Mouse (Mus musculus) limb, embryonic 11.5 days (tissue): ENCODE results near the gene Dlg4. TPM values are rescaled to one million over a fixed set of nuclear protein-coding genes. Genes with fewer than 3 reads are reported as not detected.

ENCODE experiments used
- ATAC-seq: fragments of 200-750 bp; cut with Nextera tagmentation; 2 replicates; pipeline ENCODE4 v1.8.0; 2017; ENCODE audit warnings: low read depth; ENCODE audit not compliant: insufficient number of reproducible peaks, low FRiP score, low TSS enrichment
- DNase-seq: peaks from one replicate; pipeline ENCODE4 v3.0.0-alpha.2; 2015; ENCODE audit warnings: low spot score
- H3K27ac ChIP-seq: fragments of 300-500 bp; sonication (generic); replicated peaks from 2 replicates; pipeline ENCODE4 v1.5.1; 2014; ENCODE audit warnings: low read depth, mild to moderate bottlenecking, low read length
- H3K27me3 ChIP-seq: fragments of 300-500 bp; sonication (generic); 2 replicates; pipeline ENCODE4 v1.6.1; 2014; ENCODE audit warnings: mild to moderate bottlenecking, low read length, mixed read lengths; ENCODE audit not compliant: control insufficient read depth, insufficient read depth
- H3K36me3 ChIP-seq: fragments of 300-500 bp; sonication (generic); 2 replicates; pipeline ENCODE4 v1.6.1; 2014; ENCODE audit warnings: mild to moderate bottlenecking, low read length, moderate library complexity, mixed read lengths; ENCODE audit not compliant: control insufficient read depth, insufficient read depth
- H3K4me1 ChIP-seq: fragments of 300-500 bp; sonication (generic); 2 replicates; pipeline ENCODE4 v1.6.1; 2014; ENCODE audit warnings: low read length, mixed read lengths; ENCODE audit not compliant: control insufficient read depth, insufficient read depth
- H3K4me2 ChIP-seq: fragments of 300-500 bp; sonication (generic); 2 replicates; pipeline ENCODE4 v1.6.1; 2014; ENCODE audit warnings: low read depth, mild to moderate bottlenecking, moderate library complexity; ENCODE audit not compliant: severe bottlenecking
- H3K4me3 ChIP-seq: fragments of 300-500 bp; sonication (generic); 2 replicates; pipeline ENCODE4 v1.5.1; 2014; ENCODE audit warnings: low read depth, low read length
- H3K9ac ChIP-seq: fragments of 300-500 bp; sonication (generic); 2 replicates; pipeline ENCODE4 v1.6.1; 2014; ENCODE audit warnings: mild to moderate bottlenecking, low read length
- H3K9me3 ChIP-seq: fragments of 300-500 bp; sonication (generic); 2 replicates; pipeline ENCODE4 v1.6.1; 2016; ENCODE audit warnings: low read length; ENCODE audit not compliant: control insufficient read depth
- WGBS: fragments of 180-500 bp; shearing (Covaris S2); extraction: QIAGEN DNeasy Blood & Tissue Kit; methylation state at CpG from one replicate; pipeline ENCODE4 v1.1.7; 2014; 5-methylcytosine and 5-hydroxymethylcytosine counted together
- polyA plus RNA-seq: library from polyadenylated mRNA; unstranded; fragments of >200 nt; fragmentation: Nextera tagmentation; extraction: Ambion mirVana; gene quantifications from 2 replicates; pipeline ENCODE4 v1.2.1, GENCODE M21; 2014

The Dlg4 gene
- polyA plus RNA-seq, 1 experiment from 2014 or later, result 10.8 TPM

DNA sequence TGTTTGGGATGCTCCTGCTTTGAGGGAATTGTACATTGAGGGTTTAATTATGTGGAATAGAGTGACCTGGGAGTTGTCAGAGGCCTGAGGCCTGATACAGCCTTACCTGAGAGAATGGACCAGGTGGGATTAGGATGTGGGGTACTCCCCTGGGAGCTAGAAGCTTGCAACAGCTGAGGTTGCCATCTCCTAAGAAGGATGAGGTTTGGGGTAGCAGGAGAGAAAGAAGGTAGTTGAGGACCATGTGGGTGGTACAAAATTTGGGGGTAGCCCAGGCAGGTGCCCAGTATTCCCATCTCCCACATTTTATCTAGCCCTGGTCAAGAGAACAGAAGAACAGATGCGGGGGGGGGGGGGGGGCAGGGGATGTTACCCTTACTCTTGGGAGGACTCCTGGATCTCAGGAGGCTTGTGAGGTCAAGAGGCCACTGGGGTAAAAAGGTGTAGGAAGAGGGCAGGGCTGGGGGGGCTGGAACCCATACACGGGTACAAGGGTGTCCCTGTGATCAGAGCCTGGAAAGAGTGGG, 2.8 kb downstream of the Dlg4 start:
- WGBS, result 17% methylated on average over 2 of the region's 2 CpGs
- no peak for DNase-seq
- Histone ChIP-seq H3K9me3 (no peaks in the 10 kb centered on the region), H3K27me3 (no peaks in the 10 kb centered on the region), H3K4me1 (peaks cover 48% of the 10 kb centered on the region), H3K27ac (peak overlapping the region; percentile 77), H3K9ac (no peak overlapping the region), H3K4me3 (peak overlapping the region; percentile 47), H3K4me2 (peak overlapping the region; percentile 59), H3K36me3 (no peaks in the 10 kb centered on the region)
- ATAC-seq, result no peak

DNA sequence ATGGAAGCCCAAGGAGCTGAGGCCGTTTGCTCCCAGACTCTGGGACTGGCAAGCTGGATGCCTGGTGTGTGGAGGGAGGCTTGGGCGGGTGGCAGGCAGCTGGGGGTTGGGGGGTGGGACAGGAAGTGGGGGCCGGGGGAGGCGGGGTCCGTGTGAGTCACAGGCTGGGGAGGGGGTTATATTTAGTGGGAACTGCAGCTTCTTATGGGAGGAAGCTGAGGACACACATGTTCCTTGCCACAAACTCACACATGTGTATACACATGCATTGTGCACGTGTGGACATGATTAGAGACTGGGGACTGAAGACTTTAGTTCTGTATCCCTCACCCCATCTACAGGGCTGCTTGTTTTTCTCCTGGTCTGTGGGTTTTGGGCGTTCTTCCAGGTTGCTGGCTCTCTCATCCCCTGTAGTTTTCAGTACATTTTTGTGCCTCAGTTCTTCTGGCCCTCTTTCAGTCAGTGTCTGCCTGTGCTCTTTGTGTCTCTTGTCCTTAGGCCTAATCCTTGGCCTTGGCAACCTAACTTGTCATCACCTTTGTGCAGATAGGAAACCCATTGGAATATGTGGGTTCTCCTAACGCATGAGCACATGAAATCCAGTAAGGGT, 3.4 kb downstream of the Dlg4 start:
- Histone ChIP-seq H3K27me3 (no peaks in the 10 kb centered on the region), H3K9ac (no peak overlapping the region; the same call in 1 of the 2 replicates), H3K4me3 (peak overlapping the region; percentile 47), H3K27ac (peak overlapping the region; percentile 77), H3K4me1 (peaks cover 45% of the 10 kb centered on the region), H3K36me3 (no peaks in the 10 kb centered on the region), H3K9me3 (no peaks in the 10 kb centered on the region), H3K4me2 (peak overlapping the region; percentile 59)
- DNase-seq (no peak), ATAC-seq (no peak)
- WGBS, result 15% methylated on average over 8 of the region's 8 CpGs

DNA sequence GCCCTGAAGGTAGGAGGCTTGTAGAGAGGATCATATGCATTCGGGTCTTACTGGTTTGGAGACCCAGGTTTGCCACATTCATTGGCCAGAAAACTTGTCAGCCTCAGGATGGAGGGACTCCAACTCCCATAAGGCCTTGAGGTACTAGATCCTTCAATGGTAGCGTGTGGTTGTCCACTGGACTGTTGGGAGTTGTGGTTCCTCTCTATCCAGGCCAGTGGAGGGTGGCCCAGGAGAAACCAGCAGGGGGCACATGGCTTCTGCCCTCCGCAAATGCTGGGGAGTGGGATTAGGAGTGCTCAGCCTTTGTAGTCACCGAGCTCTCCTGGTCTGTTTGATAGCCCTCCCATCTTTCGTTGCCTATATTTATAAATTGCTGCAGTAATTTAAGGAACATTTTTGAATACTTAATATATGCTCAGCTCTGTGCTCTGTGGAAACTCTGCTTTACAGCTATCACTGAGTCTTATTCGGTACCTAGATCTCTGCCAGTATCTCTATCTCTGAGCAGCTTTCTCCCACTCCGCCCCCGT, 4.1 kb downstream of the Dlg4 start:
- Histone ChIP-seq H3K9ac (peak overlapping the region; percentile 19; the same call in 1 of the 2 replicates), H3K4me1 (peaks cover 50% of the 10 kb centered on the region), H3K36me3 (no peaks in the 10 kb centered on the region), H3K27me3 (no peaks in the 10 kb centered on the region), H3K4me2 (peak overlapping the region; percentile 59), H3K9me3 (no peaks in the 10 kb centered on the region), H3K27ac (0 out of 2 replicates have a peak overlapping the region, but pooled peaks have one; percentile 30), H3K4me3 (peak overlapping the region; percentile 47)
- WGBS, result 0% methylated on average over 8 of the region's 8 CpGs
- DNase-seq (peak; percentile 81), ATAC-seq (peak; percentile 82)

DNA sequence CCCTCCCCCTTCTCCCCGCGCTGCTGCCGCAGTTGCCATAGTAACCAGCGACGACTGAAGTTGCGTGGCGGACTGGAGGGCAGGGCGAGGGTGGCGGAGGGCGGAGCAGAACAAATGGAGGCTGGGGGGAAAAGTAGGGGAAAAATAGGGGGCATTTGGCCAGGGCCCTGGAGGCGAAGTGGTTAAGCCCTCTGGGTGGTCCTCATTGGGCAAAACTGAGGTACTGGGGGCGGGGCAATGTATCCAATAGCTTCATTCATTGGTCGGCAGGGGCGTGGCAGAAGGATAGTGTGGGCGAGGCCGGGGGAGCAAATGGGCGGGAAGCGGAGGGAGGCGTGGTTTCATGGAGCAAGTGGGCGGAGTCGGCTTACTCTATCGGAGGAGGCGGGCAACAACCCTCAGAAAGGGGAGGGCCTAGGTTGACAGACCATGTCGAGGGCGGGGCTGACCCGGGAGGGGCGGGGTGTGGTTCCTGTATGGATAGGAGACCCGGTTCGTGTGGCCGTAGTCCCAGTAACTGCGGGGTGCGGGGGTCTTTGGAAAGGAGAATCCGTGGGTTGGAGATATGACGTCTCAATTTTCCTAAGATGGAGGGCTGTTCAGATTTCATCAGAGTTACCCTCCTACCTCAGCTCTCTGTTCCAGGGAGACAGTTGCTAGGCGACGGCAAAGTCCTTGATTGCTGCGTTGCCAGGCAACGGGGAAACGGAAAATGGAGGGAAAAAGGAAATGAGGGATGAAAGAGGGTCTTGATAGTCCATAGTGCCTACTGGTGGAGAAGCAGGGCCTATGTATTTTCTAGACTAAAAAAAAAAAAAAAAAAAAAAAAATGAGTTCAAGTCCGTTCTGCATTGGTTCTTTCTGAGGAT, 4.8 kb downstream of the Dlg4 start:
- Histone ChIP-seq H3K4me3 (peak overlapping the region; percentile 47), H3K27ac (0 out of 2 replicates have a peak overlapping the region, but pooled peaks have one; percentile 30), H3K4me1 (peaks cover 57% of the 10 kb centered on the region), H3K4me2 (peak overlapping the region; percentile 59), H3K9ac (no peak overlapping the region; the same call in 1 of the 2 replicates), H3K27me3 (no peaks in the 10 kb centered on the region), H3K9me3 (no peaks in the 10 kb centered on the region), H3K36me3 (no peaks in the 10 kb centered on the region)
- DNase-seq (peak; percentile 99), ATAC-seq (peak; percentile 67)
- 2% methylated on average over 40 of the region's 40 CpGs for WGBS

DNA sequence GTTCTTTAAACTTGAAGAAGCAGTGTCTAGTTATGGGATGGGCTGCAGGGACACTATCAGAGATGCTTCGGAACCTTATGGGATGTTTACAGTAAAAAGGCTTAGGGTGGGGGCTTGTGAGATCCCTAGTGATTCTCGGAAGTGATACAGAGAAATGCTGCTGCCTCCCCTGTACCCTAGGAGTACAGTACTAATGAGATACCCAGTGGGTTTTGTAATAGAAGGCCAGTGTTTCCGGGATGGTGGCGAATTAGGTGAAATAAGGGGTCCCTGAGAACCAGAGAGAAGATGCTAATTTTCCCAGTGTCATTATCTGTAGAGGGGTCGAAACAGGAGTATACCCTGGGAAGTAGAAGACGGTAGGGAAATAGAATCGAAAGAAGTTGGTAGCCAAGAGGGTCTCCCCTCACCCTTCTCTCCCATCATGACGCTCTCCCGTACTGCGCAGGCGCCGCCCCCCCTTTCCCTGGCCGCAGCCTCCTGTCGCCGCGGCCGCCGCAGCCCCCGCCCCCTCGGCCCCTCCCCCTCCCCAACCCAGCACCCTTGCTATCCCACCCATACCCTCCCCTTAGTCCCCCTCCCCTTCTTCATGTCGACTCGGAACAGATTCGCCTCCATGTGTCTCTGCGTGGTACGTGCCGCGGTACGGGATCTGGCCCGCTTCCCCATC, 6.9 kb downstream of the Dlg4 start:
- Histone ChIP-seq H3K9ac (peak overlapping the region; percentile 13), H3K27me3 (no peaks in the 10 kb centered on the region), H3K36me3 (no peaks in the 10 kb centered on the region), H3K27ac (no peak overlapping the region), H3K9me3 (no peaks in the 10 kb centered on the region), H3K4me1 (peaks cover 62% of the 10 kb centered on the region), H3K4me2 (peak overlapping the region; percentile 55), H3K4me3 (peak overlapping the region; percentile 32)
- ATAC-seq (no peak), DNase-seq (peak; percentile 70)
- 8% methylated on average over 19 of the region's 29 CpGs for WGBS

DNA sequence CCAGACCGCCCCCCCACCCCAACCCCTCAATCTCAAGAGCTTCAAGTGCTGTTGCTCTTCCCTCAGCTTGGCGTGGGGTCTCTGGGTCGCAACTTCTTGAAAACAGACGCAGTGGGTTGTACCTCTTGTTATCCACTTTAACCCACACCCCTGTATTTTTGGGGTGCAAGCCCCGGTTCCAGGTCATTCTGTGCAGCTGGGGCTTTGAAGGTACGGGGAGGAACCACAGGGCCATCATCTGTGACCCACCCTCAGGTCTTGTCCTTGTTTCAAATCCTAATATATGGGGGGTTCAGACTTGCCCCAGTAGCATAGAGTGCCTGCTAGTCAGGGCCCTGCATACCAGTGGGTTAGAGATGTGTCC, 7.4 kb downstream of the Dlg4 start:
- no peak for ATAC-seq
- Histone ChIP-seq H3K9me3 (no peaks in the 10 kb centered on the region), H3K27ac (no peak overlapping the region), H3K4me3 (peak overlapping the region; percentile 32), H3K9ac (no peak overlapping the region; the same call in 1 of the 2 replicates), H3K27me3 (no peaks in the 10 kb centered on the region), H3K4me2 (peak overlapping the region; percentile 55), H3K36me3 (no peaks in the 10 kb centered on the region), H3K4me1 (peaks cover 63% of the 10 kb centered on the region)
- 17% methylated on average over 6 of the region's 6 CpGs for WGBS
- DNase-seq, result no peak

DNA sequence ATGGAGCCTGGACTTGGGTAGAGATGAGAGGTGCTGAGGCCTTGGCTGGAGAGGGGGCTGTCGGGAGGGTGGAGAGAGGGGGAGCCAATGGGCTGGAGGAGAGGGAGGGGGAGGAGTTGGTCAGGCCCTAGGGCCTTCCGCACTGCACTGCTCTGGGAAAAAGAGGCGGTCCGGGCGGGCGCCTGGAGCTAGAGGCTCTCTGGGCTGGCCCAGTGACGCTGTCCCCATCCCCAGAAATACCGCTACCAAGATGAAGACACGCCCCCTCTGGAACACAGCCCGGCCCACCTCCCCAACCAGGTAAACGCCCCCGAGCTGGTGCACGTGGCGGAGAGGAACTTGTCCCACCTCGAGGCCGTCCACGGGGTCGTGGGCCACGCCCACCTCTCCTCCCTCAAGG, 9.9 kb downstream of the Dlg4 start:
- DNase-seq (peak; percentile 77), ATAC-seq (peak; percentile 68)
- H3K4me1 ChIP-seq, result peaks cover 59% of the 10 kb centered on the region
- peaks cover 8% of the 10 kb centered on the region for H3K36me3 ChIP-seq
- H3K9ac ChIP-seq, result no peak overlapping the region
- under 1% methylated on average over 14 of the region's 19 CpGs for WGBS
- H3K4me2 ChIP-seq, result peak overlapping the region; percentile 45
- H3K9me3 ChIP-seq, result no peaks in the 10 kb centered on the region
- no peaks in the 10 kb centered on the region for H3K27me3 ChIP-seq
- no peak overlapping the region; the same call in 1 of the 2 replicates for H3K4me3 ChIP-seq
- H3K27ac ChIP-seq, result 0 out of 2 replicates have a peak overlapping the region, but pooled peaks have one; percentile 8

DNA sequence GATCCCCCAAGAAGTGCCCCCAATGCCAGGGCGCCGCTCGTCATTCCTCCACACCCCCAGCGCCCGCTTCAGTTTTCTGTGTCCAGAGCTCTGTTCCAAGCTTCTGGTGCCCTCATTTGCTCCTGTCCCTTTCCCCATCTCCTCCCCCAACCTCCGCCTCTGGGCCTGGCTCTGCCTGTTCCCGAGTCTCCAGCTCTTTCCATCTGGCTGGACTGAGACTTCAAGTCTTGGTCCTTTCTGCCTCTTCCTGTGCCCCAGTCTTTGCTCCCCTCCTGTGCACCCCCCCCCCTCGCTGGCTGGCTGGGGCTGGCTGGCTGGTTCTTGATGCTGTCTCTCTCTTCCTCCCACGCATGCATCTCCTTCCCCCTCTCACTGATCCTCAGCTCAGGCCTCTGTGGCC, 10.7 kb downstream of the Dlg4 start:
- Histone ChIP-seq H3K4me2 (peak overlapping the region; percentile 45; the same call in 1 of the 2 replicates), H3K9ac (no peak overlapping the region), H3K4me1 (peaks cover 55% of the 10 kb centered on the region), H3K9me3 (no peaks in the 10 kb centered on the region), H3K36me3 (peaks cover 12% of the 10 kb centered on the region), H3K27ac (no peak overlapping the region), H3K27me3 (no peaks in the 10 kb centered on the region), H3K4me3 (no peak overlapping the region)
- ATAC-seq (no peak), DNase-seq (no peak)
- WGBS, result 30% methylated on average over 9 of the region's 9 CpGs
